Mouse (Mus musculus): ENCODE data around the gene Dab2ip. TPM values are rescaled to one million over a fixed set of nuclear protein-coding genes. Genes with fewer than 3 reads are reported as not detected.
A peak's percentile ranks its signal among the peaks of the same experiment; 100 is the strongest.

The Dab2ip gene
- total and polyA plus RNA-seq, 2 experiments = 4.1 to 8.4 TPM

DNA sequence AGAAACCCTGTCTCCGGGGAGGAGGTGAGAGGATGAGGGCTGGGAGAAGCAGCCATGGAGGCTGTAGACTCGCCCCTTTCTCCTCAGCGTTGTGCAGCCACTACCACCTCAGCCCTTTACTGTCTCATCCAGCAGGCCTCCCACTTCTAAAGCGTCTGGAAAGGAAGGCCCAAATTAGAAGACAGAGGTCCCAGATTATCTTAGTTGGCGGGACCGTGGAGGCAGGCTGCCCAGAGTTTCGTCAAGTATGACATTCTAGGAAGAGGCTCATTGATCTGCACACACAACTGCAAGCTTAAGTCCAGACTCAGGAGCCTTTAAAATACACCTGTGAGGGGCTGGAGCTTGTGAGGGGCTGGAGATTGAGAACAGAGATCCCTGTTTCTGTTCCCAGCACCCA is 84.2 kb downstream of the Dab2ip start:
- WGBS = 72% methylated on average over 7 of the region's 7 CpGs

GRCm38 (mm10) chr2:35646553-35646952 is 88.5 kb downstream of the Dab2ip start:
- Histone ChIP-seq H3K27ac (replicated peaks; ENCODE audit: insufficient read depth, low read depth, low read length) (no peak overlapping the region), H3K36me3 (ENCODE audit: control insufficient read depth, insufficient read depth, low read length) (no peaks in the 10 kb centered on the region), H3K79me2 (ENCODE audit: control insufficient read depth, insufficient read depth, low read length) (no peaks in the 10 kb centered on the region), H3K4me3 (ENCODE audit: insufficient read depth, low read depth, low read length) (no peak overlapping the region), H3K27me3 (ENCODE audit: control insufficient read depth, insufficient read depth, low read length) (no peaks in the 10 kb centered on the region), H3K9ac (ENCODE audit: low read depth, low read length) (no peak overlapping the region), H3K4me1 (ENCODE audit: control insufficient read depth, insufficient read depth, low read length) (no peaks in the 10 kb centered on the region)
- TF ChIP-seq POLR2A (IDR thresholded peaks at IDR 0.05; ENCODE audit: extremely low read depth, insufficient read depth, low read length) = no peak
- DNase-seq (ENCODE audit: extremely low read depth, low read depth, low spot score) = peak; percentile 80
- WGBS = 50% methylated on average over 8 of the region's 8 CpGs

More for the DNA sequence above, 84.2 kb downstream of the Dab2ip start:
- DNase-seq (ENCODE audit: extremely low read depth, low read depth, low spot score) = no peak
- TF ChIP-seq POLR2A (IDR thresholded peaks at IDR 0.05; ENCODE audit: extremely low read depth, insufficient read depth, low read length) (no peak), CTCF (IDR thresholded peaks at IDR 0.05; ENCODE audit: low read depth, low read length) (no peak)
- no peak overlapping the region for H3K4me3 ChIP-seq (ENCODE audit: insufficient read depth, low read depth, low read length)
- no peaks in the 10 kb centered on the region for H3K36me3 ChIP-seq (ENCODE audit: control insufficient read depth, insufficient read depth, low read length)
- H3K79me2 ChIP-seq (ENCODE audit: control insufficient read depth, insufficient read depth, low read length) = no peaks in the 10 kb centered on the region
- H3K4me1 ChIP-seq (ENCODE audit: control insufficient read depth, insufficient read depth, low read length) = no peaks in the 10 kb centered on the region
- H3K27me3 ChIP-seq (ENCODE audit: control insufficient read depth, insufficient read depth, low read length) = no peaks in the 10 kb centered on the region
- no peak overlapping the region for H3K27ac ChIP-seq (replicated peaks; ENCODE audit: insufficient read depth, low read depth, low read length)
- no peak overlapping the region for H3K9ac ChIP-seq (ENCODE audit: low read depth, low read length)

GRCm38 (mm10) chr2:35649708-35650107 is 91.6 kb downstream of the Dab2ip start:
- no peaks in the 10 kb centered on the region for H3K79me2 ChIP-seq (ENCODE audit: control insufficient read depth, insufficient read depth, low read length)
- no peak overlapping the region for H3K4me3 ChIP-seq (ENCODE audit: insufficient read depth, low read depth, low read length)
- WGBS = 45% methylated on average over 4 of the region's 4 CpGs
- H3K27me3 ChIP-seq (ENCODE audit: control insufficient read depth, insufficient read depth, low read length) = no peaks in the 10 kb centered on the region
- H3K9ac ChIP-seq (ENCODE audit: low read depth, low read length) = no peak overlapping the region
- TF ChIP-seq CTCF (IDR thresholded peaks at IDR 0.05; ENCODE audit: low read depth, low read length) = peak; percentile 98
- no peak for TF ChIP-seq POLR2A (IDR thresholded peaks at IDR 0.05; ENCODE audit: extremely low read depth, insufficient read depth, low read length)
- peak; percentile 23 for DNase-seq (ENCODE audit: extremely low read depth, low read depth, low spot score)
- no peak overlapping the region for H3K27ac ChIP-seq (replicated peaks; ENCODE audit: insufficient read depth, low read depth, low read length)
- no peaks in the 10 kb centered on the region for H3K4me1 ChIP-seq (ENCODE audit: control insufficient read depth, insufficient read depth, low read length)
- H3K36me3 ChIP-seq (ENCODE audit: control insufficient read depth, insufficient read depth, low read length) = no peaks in the 10 kb centered on the region

DNA sequence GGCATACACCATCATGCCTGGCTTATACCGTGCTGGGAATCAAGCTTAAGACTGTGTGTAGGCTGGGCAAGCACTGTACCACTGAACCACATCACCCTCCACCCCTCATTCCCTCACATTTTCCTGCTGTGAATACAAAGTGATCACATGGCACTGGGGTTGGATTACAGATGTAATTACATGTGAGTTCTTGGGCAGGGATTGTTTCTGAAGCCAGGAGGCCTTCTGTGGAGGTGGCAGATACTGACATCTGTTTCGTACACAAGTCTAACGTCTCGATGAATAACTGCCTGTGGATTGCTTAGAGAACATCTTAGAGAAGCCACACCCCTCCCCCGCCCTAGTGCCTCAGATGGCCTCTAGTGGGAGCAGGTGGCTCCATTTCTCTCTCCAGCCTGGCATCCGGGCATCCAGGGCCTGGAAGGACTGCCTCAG is 93.2 kb downstream of the Dab2ip start:
- Histone ChIP-seq H3K4me1 (ENCODE audit: control insufficient read depth, insufficient read depth, low read length) (no peaks in the 10 kb centered on the region), H3K36me3 (ENCODE audit: control insufficient read depth, insufficient read depth, low read length) (no peaks in the 10 kb centered on the region), H3K27me3 (ENCODE audit: control insufficient read depth, insufficient read depth, low read length) (no peaks in the 10 kb centered on the region), H3K79me2 (ENCODE audit: control insufficient read depth, insufficient read depth, low read length) (no peaks in the 10 kb centered on the region), H3K4me3 (ENCODE audit: insufficient read depth, low read depth, low read length) (no peak overlapping the region), H3K9ac (ENCODE audit: low read depth, low read length) (no peak overlapping the region), H3K27ac (replicated peaks; ENCODE audit: insufficient read depth, low read depth, low read length) (no peak overlapping the region)
- DNase-seq (ENCODE audit: extremely low read depth, low read depth, low spot score) = no peak
- TF ChIP-seq POLR2A (IDR thresholded peaks at IDR 0.05; ENCODE audit: extremely low read depth, insufficient read depth, low read length) = no peak
- peak; percentile 31; the same call in 1 of the 2 replicates for TF ChIP-seq CTCF (IDR thresholded peaks at IDR 0.05; ENCODE audit: low read depth, low read length)
- WGBS = 83% methylated on average over 6 of the region's 6 CpGs

DNA sequence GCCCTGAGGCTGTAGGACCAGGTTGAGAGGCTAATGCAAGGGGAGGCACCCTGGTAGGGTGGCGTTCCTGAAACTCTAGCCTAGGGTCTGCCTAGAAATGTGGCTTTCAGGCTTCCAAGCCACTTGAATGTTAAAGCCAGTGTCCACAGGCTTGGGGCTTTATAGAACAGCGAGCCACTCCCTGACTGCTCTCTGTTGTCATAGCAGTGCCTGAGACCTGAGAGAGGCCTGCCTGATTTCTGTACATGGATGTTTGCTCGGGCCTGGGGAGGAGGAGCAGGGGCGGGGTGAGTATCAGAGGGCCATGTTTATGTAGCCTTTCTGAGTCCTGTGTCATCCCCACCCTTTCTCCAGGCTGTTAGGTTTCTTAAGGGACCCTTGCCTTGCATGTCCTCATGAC is 94.9 kb downstream of the Dab2ip start:
- H3K4me1 ChIP-seq (ENCODE audit: control insufficient read depth, insufficient read depth, low read length) = no peaks in the 10 kb centered on the region
- H3K79me2 ChIP-seq (ENCODE audit: control insufficient read depth, insufficient read depth, low read length) = no peaks in the 10 kb centered on the region
- H3K27me3 ChIP-seq (ENCODE audit: control insufficient read depth, insufficient read depth, low read length) = no peaks in the 10 kb centered on the region
- H3K27ac ChIP-seq (replicated peaks; ENCODE audit: insufficient read depth, low read depth, low read length) = no peak overlapping the region
- no peak overlapping the region for H3K4me3 ChIP-seq (ENCODE audit: insufficient read depth, low read depth, low read length)
- TF ChIP-seq CTCF (IDR thresholded peaks at IDR 0.05; ENCODE audit: low read depth, low read length) (no peak), POLR2A (IDR thresholded peaks at IDR 0.05; ENCODE audit: extremely low read depth, insufficient read depth, low read length) (no peak)
- H3K36me3 ChIP-seq (ENCODE audit: control insufficient read depth, insufficient read depth, low read length) = no peaks in the 10 kb centered on the region
- no peak for DNase-seq (ENCODE audit: extremely low read depth, low read depth, low spot score)
- WGBS = 86% methylated on average over 4 of the region's 4 CpGs
- no peak overlapping the region for H3K9ac ChIP-seq (ENCODE audit: low read depth, low read length)

DNA sequence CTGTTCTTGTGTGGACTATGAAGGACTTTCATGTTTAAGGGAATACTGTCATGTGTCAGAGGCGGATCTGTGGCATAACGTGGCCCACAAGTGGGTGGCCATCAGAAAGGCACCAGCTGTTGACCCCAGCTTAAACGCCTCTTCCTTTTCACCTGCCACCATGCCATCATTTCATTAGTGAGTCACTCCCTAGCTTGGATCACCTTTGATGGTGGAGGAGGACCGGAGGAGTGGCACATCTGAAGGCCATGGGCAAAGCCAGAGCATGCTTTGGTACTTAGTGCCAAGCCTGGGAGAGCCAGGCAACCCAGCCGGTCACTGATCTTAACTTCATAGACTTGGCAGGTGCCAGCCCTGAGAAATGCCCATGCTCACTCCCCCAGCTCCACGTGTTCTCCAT is 96.7 kb downstream of the Dab2ip start:
- Histone ChIP-seq H3K36me3 (ENCODE audit: control insufficient read depth, insufficient read depth, low read length) (no peaks in the 10 kb centered on the region), H3K9ac (ENCODE audit: low read depth, low read length) (no peak overlapping the region), H3K79me2 (ENCODE audit: control insufficient read depth, insufficient read depth, low read length) (no peaks in the 10 kb centered on the region), H3K27ac (replicated peaks; ENCODE audit: insufficient read depth, low read depth, low read length) (no peak overlapping the region), H3K4me3 (ENCODE audit: insufficient read depth, low read depth, low read length) (no peak overlapping the region), H3K27me3 (ENCODE audit: control insufficient read depth, insufficient read depth, low read length) (no peaks in the 10 kb centered on the region), H3K4me1 (ENCODE audit: control insufficient read depth, insufficient read depth, low read length) (peaks cover 2% of the 10 kb centered on the region; the same call in 1 of the 2 replicates)
- 85% methylated on average over 6 of the region's 6 CpGs for WGBS
- TF ChIP-seq POLR2A (IDR thresholded peaks at IDR 0.05; ENCODE audit: extremely low read depth, insufficient read depth, low read length) = no peak
- TF ChIP-seq CTCF (IDR thresholded peaks at IDR 0.05; ENCODE audit: low read depth, low read length) = no peak
- DNase-seq (ENCODE audit: extremely low read depth, low read depth, low spot score) = no peak

All from liver, adult 2 months (tissue).